Mouse (Mus musculus): ENCODE measurements around the gene Fmr1nb.
"Not testable (repeated sequence)": the region's sequence is repeated elsewhere in the genome, so short reads cannot be mapped to it uniquely, and the experiment has no call there.

The Fmr1nb gene

DNA sequence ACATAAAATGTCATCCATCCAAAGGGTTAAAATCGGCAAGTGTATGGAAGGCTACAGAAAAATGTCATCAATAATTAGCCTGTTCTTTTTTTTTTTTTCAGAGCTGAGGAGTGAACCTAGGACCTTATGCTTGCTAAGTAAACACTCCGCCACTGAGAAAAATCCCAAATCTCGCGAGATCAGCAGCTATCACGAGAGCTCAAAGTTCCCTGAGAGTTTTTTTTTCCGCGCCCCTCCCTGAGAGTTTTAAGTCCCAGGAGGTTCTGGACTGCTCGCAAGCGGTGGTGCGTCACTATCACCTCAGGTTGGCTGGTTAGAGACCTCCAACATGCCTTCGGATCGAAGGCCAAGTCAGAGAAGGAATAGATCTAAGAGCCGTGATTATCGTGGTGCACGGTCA lies at the start of gene Fmr1nb:
Gene Fmr1nb (plus strand): TSS at position 234 of the 400 bp plus-strand sequence.
- no peak for DNase-seq (ENCODE audit: low read depth, low spot score)

DNA sequence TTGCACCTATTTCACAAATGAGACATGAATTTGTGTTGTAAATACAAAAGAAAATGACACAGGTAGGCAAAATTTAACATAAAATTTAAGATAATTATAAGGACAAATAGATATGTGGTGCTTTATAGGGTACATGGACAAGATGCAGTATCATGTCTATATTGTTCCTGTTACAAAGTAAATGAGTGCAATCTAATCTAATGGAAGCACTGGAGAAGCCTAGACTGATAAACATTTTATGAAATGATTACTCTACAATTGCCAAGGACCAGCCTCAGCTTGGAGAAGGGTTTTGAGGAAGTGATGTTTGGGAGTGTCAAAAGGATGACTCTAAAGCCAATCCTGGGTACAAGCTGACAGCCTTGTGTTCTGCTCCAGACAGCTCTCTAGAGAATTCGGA lies 24.7 kb upstream of the Fmr1nb start:
- DNase-seq (ENCODE audit: low read depth, low spot score), result no peak

DNA sequence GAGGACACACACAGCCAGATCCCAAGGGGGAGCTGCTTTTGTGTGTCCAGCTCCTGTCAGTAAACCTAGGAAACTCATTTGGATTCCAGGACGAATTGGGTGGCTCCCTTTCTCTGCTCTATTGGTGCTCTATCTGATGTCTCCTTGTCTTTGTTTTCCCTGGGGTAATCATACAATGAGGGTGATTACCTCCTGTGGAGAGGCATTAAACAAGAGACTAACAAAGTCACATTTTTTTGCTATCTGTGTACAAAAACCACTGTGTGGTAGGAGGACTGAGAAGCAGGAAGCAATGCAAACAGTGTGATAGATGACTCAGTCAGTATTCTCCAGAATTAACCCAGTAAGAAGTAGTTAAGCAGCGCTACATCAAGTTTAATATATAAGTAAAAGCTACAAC lies 21.6 kb upstream of the Fmr1nb start:
- no peak for DNase-seq (ENCODE audit: low read depth, low spot score)

DNA sequence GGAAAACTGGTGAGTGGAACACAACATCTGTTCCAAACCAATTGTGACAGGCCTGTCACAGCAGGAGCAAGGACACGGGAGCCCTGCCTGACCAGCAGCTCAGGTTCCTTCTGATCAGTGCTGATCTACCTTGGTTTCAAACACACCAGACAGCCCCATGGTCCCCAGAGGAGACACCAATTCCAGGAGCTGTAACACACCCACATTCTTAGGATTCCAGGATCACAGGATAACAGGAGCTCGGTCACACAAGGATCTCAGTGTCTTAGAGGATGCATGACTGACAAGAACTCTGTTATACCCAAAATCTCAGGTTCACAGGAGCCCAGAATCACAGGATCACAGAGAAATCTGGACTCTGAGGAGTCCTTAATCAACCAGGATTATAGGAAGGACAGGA lies 58.8 kb downstream of the Fmr1nb start:
- DNase-seq (ENCODE audit: low read depth, low spot score), result not testable (repeated sequence)

DNA sequence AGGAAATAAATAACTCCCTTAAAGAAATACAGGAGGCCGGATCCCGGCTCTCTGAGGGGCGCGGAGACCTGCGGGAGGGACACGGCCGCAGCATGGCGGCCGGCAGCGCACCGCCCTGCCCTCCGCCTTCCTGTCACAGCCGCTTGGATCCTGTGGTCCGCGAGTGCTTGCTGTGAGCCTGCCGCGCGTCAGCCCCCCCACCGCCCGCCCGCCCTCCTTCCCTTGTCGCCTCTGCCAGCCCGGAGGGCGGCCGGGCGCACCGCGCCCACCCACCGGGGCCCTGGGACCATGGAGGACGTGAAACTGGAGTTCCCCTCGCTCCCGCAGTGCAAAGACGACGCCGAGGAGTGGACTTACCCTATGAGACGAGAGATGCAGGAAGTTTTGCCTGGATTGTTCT lies 59.4 kb downstream of the Fmr1nb start, which contains the start of gene Gm14698:
Gene Gm14698 (plus strand): TSS at position 35 of the 400 bp plus-strand sequence.
- DNase-seq (ENCODE audit: low read depth, low spot score), result not testable (repeated sequence)

DNA sequence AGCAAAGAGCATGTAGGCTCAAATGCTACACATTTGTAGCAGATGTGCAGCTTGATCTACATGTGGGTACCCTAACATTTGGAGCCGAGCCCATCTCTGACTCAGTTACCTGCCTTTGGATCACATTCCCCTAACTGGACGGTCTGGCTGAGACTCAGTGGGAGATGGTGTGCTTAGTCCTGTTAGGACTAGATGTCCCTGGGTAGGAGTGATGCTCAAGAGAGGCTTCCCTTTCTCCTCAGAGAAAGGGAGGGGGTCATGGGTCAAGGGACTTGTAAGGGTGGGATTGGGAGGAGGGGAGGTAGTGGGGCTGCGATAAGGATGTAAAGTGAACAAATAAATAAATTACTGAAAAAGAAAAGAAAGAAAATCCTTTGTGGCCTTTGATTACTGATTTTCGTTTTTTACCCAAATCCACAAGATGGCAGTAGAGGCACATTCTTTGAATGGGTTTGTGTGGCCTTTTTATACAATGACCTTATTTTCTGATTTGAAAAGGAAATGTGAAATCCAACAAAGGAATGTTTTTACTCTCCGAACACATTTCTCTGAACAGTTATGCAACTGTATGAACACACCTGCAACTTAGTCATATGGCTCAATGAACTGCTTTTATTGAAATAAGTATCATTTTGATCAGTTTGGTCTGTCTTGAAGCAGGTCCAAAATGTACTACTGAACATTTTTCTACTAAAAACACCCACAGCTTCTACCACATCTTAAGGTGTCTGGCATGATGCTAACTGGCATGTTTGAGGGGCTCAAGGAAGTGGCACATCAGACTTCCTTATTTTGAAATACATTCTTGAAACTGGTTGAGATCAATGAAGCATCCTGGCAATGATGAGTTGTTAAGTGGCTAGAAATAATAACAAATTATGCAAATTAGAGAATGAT lies 78.2 kb downstream of the Fmr1nb start:
- peak; percentile 9 for DNase-seq (ENCODE audit: low read depth, low spot score)

Measured in embryo, embryonic 11.5 days (tissue).